Mouse (Mus musculus): ENCODE measurements at regions not wholly inside any gene's neighbourhood (a gene's known extent, or its start where the extent isn't known, plus 50 kb on each side); places are given as distances from the start of the nearest gene placed in this dataset.

- Histone ChIP-seq H3K9ac (replicated peaks) (no peak overlapping the region), H3K4me2 (peak overlapping the region; percentile 28)
Measured at GRCm38 (mm10) chr4:62890588-62891580, 74.5 kb upstream of the Zfp618 start.

GRCm38 (mm10) chr4:62912891-62913290 lies 52.5 kb upstream of the Zfp618 start:
- Histone ChIP-seq H3K9me3 (no peaks in the 10 kb centered on the region), H3K4me2 (no peak overlapping the region), H3K4me1 (replicated peaks) (no peaks in the 10 kb centered on the region), H3K36me3 (no peaks in the 10 kb centered on the region), H3K9ac (replicated peaks) (no peak overlapping the region), H3K27me3 (no peaks in the 10 kb centered on the region), H3K4me3 (replicated peaks) (no peak overlapping the region), H3K27ac (no peak overlapping the region)
- no peak for ATAC-seq (ENCODE audit: insufficient number of reproducible peaks, insufficient read depth, low FRiP score, low TSS enrichment, low read depth)
- WGBS: 75% methylated on average over 4 of the region's 4 CpGs

More at GRCm38 (mm10) chr4:62890588-62891580, 74.5 kb upstream of the Zfp618 start:
- no peak for ATAC-seq (ENCODE audit: insufficient number of reproducible peaks, insufficient read depth, low FRiP score, low TSS enrichment, low read depth)
- Histone ChIP-seq H3K9me3 (no peaks in the 10 kb centered on the region), H3K36me3 (no peaks in the 10 kb centered on the region), H3K4me1 (replicated peaks) (peaks cover 7% of the 10 kb centered on the region; the same call in 1 of the 2 replicates), H3K27ac (no peak overlapping the region), H3K4me3 (replicated peaks) (0 out of 2 replicates have a peak overlapping the region, but pooled peaks have one; percentile 11), H3K27me3 (peaks cover 22% of the 10 kb centered on the region)
- WGBS: 35% methylated on average over 21 of the region's 21 CpGs

Measured in limb, embryonic 12.5 days (tissue).